Mouse (Mus musculus): ENCODE results near the gene Mettl1. TPM values are rescaled to one million over a fixed set of nuclear protein-coding genes. Genes with fewer than 3 reads are reported as not detected.
A peak's percentile ranks its signal among the peaks of the same experiment; 100 is the strongest.

Mettl1 gene
- total RNA-seq, 1 experiment from 2014 or later: 16.5 TPM

DNA sequence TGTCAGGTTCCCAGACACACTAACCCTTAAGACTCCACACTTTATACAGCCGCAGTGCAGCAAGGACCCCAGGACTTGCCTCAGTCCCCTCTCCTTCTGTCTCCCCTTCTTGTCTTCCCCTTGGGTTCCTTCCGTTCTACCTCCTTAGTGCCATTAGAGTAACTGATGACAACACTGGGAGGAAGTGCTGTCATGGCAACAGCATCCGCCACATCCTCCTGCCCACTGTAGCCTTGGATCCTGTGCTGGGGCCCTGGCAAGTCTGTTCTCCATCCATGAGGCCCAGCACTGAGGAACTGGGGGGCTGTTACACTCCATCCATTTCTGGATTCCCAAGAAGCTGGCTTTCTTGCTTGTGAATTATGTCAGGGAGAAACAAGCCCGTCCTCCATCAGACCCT is 34.9 kb downstream of the Mettl1 start:
- peak; percentile 74 to 77 for ATAC-seq (replicated peaks in 1 of 2; ENCODE audit: insufficient read depth in 1 of 2, low FRiP score in 2 of 2, low TSS enrichment in 1 of 2, low read depth in 1 of 2, poor library complexity in 2 of 2, severe bottlenecking in 2 of 2)

GRCm38 (mm10) chr10:127077515-127077914 is 36.3 kb downstream of the Mettl1 start:
- no peak for ATAC-seq (replicated peaks in 1 of 2; ENCODE audit: insufficient read depth in 1 of 2, low FRiP score in 2 of 2, low TSS enrichment in 1 of 2, low read depth in 1 of 2, poor library complexity in 2 of 2, severe bottlenecking in 2 of 2)

DNA sequence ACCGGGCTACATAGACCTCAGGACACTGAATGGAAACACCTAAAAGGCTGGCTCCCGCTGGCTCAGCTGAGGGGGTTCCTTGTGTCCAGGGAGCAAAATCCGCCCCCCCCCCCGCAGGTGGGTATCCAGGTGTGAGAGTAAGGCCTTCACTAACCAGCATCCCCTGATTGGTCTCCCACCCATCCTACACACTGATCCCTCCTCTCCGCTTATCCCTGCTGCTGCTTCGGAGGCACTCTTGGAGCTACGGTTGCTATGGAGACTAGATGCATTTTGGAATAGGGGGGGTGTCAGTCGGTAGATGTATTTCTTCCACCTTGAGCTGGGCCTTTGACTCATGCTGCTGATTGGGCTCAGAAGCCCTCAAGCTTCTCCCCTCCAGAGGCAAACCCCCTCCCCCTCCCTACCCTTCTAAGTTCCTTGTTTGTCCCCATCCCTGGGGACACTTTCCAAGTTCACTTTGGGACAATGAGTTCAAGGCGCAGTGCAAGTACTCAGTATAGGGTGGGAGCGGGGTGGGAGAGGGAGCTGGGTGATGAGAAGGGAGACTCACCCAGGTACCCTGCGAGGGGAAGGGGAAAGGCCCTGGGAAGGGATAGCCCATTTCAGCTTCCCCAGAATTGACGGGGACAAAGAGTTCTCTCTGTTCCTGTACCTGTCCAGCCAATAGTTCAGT is 36.9 kb downstream of the Mettl1 start:
- no peak for ATAC-seq (replicated peaks in 1 of 2; ENCODE audit: insufficient read depth in 1 of 2, low FRiP score in 2 of 2, low TSS enrichment in 1 of 2, low read depth in 1 of 2, poor library complexity in 2 of 2, severe bottlenecking in 2 of 2)

DNA sequence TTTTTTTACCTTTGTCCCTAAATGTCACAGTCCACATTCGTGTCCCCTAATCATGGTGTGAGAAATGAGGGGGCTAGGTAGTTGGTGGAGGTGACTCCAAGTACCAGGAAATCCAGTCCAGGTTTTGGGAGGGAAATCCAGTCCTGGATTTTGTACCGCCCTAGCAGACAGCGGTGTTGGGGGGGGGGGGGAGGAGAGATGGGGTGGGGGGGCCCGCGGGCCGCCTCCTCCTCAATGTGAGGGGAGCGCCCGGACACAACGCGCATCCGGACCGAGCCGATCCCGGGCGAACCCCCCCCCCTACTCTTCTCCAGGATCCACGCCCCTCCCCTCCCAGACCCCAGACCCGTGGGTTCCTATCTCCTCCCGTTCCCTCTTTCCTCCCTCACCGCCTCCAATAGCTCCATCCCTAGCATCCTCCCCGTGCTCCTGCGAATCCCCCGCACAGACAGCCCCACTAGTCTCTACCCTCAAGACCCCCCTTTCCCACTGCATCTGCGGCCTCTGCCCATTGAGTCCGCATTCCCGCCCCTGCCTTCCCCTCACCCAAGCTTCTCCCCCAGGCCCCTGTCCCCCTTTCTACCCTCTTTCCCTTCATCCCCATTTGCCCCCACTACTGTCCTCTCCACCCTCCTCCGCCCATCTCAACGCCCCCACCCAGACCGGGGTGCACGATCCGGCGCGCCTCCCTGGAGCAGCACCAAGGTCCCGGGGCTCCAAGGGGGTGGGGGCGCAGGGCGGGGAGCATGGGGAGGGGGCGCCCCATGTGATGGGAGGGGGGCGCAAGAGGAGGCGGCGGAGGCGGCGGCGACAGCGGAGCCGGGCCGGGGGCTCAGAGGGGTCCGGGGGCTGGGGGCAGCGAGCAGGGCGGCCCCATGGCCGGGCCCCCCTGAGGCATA is 37.7 kb downstream of the Mettl1 start:
- ATAC-seq (replicated peaks in 1 of 2; ENCODE audit: insufficient read depth in 1 of 2, low FRiP score in 2 of 2, low TSS enrichment in 1 of 2, low read depth in 1 of 2, poor library complexity in 2 of 2, severe bottlenecking in 2 of 2): no peak

GRCm38 (mm10) chr10:127079665-127080391 is 38.6 kb downstream of the Mettl1 start:
- no peak for ATAC-seq (replicated peaks in 1 of 2; ENCODE audit: insufficient read depth in 1 of 2, low FRiP score in 2 of 2, low TSS enrichment in 1 of 2, low read depth in 1 of 2, poor library complexity in 2 of 2, severe bottlenecking in 2 of 2)

DNA sequence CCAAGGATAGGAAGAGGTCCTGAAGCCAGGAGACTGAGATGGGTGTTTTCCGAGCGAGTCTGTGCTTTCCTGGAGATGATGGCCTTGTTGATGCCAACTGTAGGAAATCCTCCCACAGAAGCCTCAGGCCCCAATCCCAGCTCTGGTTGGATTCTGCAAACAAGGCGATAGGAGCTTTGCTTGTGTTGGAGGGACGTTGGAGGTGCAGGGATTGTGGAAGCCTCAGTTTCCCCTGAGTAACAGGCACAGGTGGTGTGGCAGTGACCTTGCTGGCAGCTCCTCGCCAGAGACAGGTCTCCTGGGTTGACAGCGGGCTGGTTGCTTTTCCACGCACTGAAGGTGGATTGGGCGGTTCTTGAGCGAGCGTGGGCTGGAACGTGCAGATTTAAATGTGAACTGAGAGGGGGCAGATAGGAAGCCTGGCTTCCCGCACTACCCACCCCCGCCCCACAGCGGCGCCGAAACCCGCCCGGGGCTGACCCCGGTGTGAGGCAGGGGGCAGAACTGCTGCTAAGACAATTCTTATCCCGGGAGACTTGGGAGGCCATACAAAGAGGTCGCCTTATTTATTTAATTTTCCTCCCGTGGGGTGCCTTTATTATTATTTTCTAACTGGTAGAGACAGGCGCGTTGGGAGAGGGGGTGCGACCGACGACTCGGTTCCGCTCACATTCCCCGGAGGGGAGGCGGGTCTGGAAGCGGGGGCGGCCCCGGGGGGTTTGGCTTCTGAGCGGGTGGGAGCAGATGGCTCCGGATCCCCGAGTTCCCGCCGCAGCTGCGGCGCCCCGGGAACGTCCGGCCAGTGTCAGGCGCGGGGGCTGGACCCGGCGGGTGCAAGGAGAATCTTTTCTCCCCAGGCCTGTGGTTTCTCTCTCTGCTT is 39.9 kb downstream of the Mettl1 start:
- ATAC-seq (replicated peaks in 1 of 2; ENCODE audit: insufficient read depth in 1 of 2, low FRiP score in 2 of 2, low TSS enrichment in 1 of 2, low read depth in 1 of 2, poor library complexity in 2 of 2, severe bottlenecking in 2 of 2): no peak

- no peak for ATAC-seq (replicated peaks in 1 of 2; ENCODE audit: insufficient read depth in 1 of 2, low FRiP score in 2 of 2, low TSS enrichment in 1 of 2, low read depth in 1 of 2, poor library complexity in 2 of 2, severe bottlenecking in 2 of 2)
Measured at GRCm38 (mm10) chr10:127081996-127082620, 40.9 kb downstream of the Mettl1 start.

GRCm38 (mm10) chr10:127083292-127083914 is 42.2 kb downstream of the Mettl1 start:
- ATAC-seq (replicated peaks in 1 of 2; ENCODE audit: insufficient read depth in 1 of 2, low FRiP score in 2 of 2, low TSS enrichment in 1 of 2, low read depth in 1 of 2, poor library complexity in 2 of 2, severe bottlenecking in 2 of 2): no peak

DNA sequence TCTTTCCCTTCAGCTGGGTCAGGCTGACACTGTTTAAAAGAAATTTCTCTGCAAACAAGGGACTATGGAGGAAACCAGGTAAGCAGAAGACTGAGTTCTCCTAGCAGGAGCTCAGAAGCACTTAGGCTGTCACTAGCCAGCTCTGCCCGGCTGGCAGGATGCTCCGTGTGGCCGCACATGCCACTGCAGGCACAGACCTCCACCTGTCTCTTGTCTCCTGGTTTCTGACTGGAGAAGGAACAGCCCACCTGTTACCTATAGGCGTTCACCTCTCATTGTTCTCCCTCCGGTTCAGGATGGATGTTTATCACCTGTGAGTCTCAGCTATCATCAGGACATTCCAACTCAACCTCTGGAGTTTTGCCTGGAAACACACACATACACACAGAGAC is 42.7 kb downstream of the Mettl1 start:
- no peak for ATAC-seq (replicated peaks in 1 of 2; ENCODE audit: insufficient read depth in 1 of 2, low FRiP score in 2 of 2, low TSS enrichment in 1 of 2, low read depth in 1 of 2, poor library complexity in 2 of 2, severe bottlenecking in 2 of 2)

GRCm38 (mm10) chr10:127085052-127085451 is 43.8 kb downstream of the Mettl1 start:
- no peak for ATAC-seq (replicated peaks in 1 of 2; ENCODE audit: insufficient read depth in 1 of 2, low FRiP score in 2 of 2, low TSS enrichment in 1 of 2, low read depth in 1 of 2, poor library complexity in 2 of 2, severe bottlenecking in 2 of 2)

DNA sequence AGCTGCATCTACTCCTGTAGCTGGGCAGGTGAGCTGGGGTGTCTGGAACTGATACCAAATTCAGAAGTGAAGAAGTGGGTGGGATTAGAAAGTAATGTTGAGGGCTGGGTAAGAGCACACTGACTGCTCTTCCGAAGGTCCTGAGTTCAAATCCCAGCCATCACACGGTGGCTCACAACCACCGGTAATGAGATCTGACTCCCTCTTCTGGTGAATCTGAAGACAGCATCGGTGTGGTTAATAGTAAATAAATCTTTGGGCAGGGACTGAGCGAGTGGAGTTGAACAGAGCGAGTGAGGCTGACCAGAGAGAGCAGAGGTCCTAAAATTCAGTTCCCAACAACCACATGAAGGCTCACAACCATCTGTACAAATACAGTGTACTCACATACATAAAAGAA is 44.4 kb downstream of the Mettl1 start:
- no peak for ATAC-seq (replicated peaks in 1 of 2; ENCODE audit: insufficient read depth in 1 of 2, low FRiP score in 2 of 2, low TSS enrichment in 1 of 2, low read depth in 1 of 2, poor library complexity in 2 of 2, severe bottlenecking in 2 of 2)

DNA sequence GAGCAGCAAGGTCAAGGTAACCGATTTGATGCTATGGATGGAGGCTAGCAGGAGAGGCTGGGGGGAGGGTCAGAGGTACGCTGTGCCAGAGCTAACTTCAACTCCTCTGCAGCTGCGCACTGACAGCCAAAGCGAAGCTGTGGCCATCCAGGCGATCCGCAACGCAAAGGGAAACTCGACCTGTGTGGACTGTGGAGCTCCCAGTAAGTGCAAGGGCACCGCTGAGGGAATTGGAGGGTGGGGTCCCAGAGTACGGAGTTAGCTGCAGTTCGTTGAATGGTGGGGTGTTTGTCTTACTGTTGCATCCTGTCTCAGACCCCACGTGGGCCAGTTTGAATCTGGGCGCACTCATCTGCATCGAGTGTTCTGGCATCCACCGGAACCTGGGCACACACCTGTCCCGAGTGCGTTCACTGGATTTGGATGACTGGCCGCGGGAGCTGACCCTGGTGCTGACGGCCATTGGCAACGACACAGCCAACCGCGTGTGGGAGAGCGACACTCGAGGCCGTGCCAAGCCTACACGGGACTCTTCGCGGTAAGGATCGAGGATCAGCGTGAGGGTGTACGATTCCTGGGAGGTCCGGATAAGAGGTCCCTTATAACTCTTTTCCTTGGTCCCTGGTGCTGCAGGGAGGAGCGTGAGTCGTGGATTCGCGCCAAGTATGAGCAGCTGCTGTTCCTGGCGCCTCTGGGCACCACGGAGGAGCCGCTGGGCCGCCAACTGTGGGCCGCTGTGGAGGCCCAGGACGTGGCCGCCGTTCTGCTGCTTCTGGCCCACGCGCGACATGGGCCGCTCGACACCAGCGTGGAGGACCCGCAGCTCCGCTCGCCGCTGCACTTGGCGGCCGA is 49.6 kb downstream of the Mettl1 start:
- ATAC-seq (replicated peaks in 1 of 2; ENCODE audit: insufficient read depth in 1 of 2, low FRiP score in 2 of 2, low TSS enrichment in 1 of 2, low read depth in 1 of 2, poor library complexity in 2 of 2, severe bottlenecking in 2 of 2): no peak

GRCm38 (mm10) chr10:127091507-127092396 is 50.5 kb downstream of the Mettl1 start:
- ATAC-seq (replicated peaks in 1 of 2; ENCODE audit: insufficient read depth in 1 of 2, low FRiP score in 2 of 2, low TSS enrichment in 1 of 2, low read depth in 1 of 2, poor library complexity in 2 of 2, severe bottlenecking in 2 of 2): no peak

DNA sequence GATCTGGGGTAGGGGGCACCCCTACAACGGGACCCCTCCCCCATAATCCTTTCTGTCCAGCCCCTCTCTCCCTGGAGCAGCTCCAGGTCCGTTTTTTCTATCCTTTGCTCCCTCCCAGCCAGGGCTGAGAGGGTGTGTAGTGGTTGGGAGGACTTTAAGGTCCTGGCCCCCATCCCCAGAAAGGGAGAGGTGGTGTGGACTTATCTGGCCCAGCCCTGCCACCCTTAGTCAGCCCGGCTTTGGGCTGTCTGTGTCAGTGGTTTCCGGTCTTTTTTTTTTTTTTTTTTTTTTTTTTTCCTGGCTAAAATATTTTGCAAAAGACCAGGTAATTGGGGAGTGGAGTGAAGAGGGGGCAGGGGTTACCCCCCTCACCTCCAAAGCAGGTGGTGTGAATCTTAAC is 51.5 kb downstream of the Mettl1 start:
- no peak for ATAC-seq (replicated peaks in 1 of 2; ENCODE audit: insufficient read depth in 1 of 2, low FRiP score in 2 of 2, low TSS enrichment in 1 of 2, low read depth in 1 of 2, poor library complexity in 2 of 2, severe bottlenecking in 2 of 2)

DNA sequence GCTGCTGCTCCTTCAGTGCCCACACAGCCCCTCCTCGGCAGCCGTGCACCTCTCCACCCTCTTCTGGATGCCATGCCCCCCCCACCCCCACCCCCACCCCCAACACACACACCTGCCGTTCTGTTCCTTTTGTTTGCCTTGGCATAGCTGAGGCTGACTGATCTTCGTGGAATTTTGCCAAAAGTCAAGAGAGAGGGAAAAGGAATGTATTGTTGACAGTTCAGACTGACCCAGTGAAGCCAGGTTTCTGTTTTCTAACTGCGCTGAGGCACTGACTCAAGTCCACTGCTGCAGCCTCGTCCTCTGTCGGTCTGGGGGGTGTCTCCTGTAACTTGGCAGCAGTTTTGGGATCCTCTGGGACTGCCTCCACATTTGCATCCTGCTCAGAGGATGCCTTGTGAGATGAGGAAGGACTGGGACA is 53.2 kb downstream of the Mettl1 start:
- ATAC-seq (replicated peaks in 1 of 2; ENCODE audit: insufficient read depth in 1 of 2, low FRiP score in 2 of 2, low TSS enrichment in 1 of 2, low read depth in 1 of 2, poor library complexity in 2 of 2, severe bottlenecking in 2 of 2): no peak
